Mouse (Mus musculus): ENCODE results near the gene Ankrd34c.

GRCm38 (mm10) chr9:89738295-89738694, at the start of gene Ankrd34c:
- TF ChIP-seq CTCF (conservative IDR thresholded peaks at IDR 0.05; ENCODE audit: insufficient read depth, insufficient read length, low read depth, low read length) (no peak), POLR2A (IDR thresholded peaks at IDR 0.05; ENCODE audit: low read depth, low read length) (no peak)
